Comparison of ENCODE assay signal across 10 mouse cellular contexts in genomic region chr9:106353779-106354178, GRCm38 (mm10). TPM values are rescaled to one million over a fixed set of nuclear protein-coding genes. Genes with fewer than 3 reads are reported as not detected.
A peak's percentile ranks its signal among the peaks of the same experiment; 100 is the strongest.
DNase-seq lines count a peak whose midpoint lies in the region; ATAC-seq and TF ChIP-seq lines count a peak whose summit lies in the region.
"Had no signal": no experiment of that assay in that cellular context is flagged by ENCODE, and none has a peak within 500 bp of the region (broad histone marks: within the 10 kb centered on the region; RNA-seq: fewer than 3 reads in every experiment).

No protein-coding gene starts in this region.

- peaks cover 32% of the 10 kb centered on the region for H3K4me1 ChIP-seq in kidney, embryonic 14.5 days (ENCODE audit: control insufficient read depth, insufficient read depth, low read length)
- H3K4me1 ChIP-seq in limb, embryonic 13.5 days = peaks cover 99% of the 10 kb centered on the region
- no peaks in the 10 kb centered on the region for H3K4me1 ChIP-seq in thymus, adult 2 months (replicated peaks; ENCODE audit: control insufficient read depth, insufficient read depth, low read length)

- no peak overlapping the region for H3K4me2 ChIP-seq in kidney, embryonic 14.5 days (replicated peaks; ENCODE audit: low read depth, low read length)
- H3K4me2 ChIP-seq in limb, embryonic 13.5 days (replicated peaks) = no peak overlapping the region

- H3K27ac ChIP-seq in kidney, embryonic 14.5 days (ENCODE audit: low read depth, low read length) = no peak overlapping the region
- H3K27ac ChIP-seq in limb, embryonic 13.5 days = peak overlapping the region; percentile 99
- no peak overlapping the region for H3K27ac ChIP-seq in thymus, adult 2 months (ENCODE audit: control insufficient read depth, insufficient read depth, low read length)

- TF ChIP-seq POLR2A in thymus, adult 2 months (IDR thresholded peaks at IDR 0.05; ENCODE audit: control insufficient read depth, extremely low read depth, insufficient read depth, low read length, poor library complexity) = no peak

- peak; percentile 27 for DNase-seq in adrenal gland, postnatal 25 days
- no peak for DNase-seq in adrenal gland, postnatal 14 days
- DNase-seq in kidney, postnatal 10 days = peak; percentile 33
- DNase-seq in Patski (ENCODE audit: low read depth, low spot score) = no peak
- DNase-seq in layer of hippocampus, adult 18-20 months (ENCODE audit: low spot score in 2 of 2) = no peak
- no peak for DNase-seq in thymus, adult 2 months
- DNase-seq: B cell, adult 2 months; kidney, postnatal 4 days had no signal

- H3K36me3 ChIP-seq in kidney, embryonic 14.5 days (ENCODE audit: control insufficient read depth, insufficient read depth, low read length) = no peaks in the 10 kb centered on the region
- no peaks in the 10 kb centered on the region for H3K36me3 ChIP-seq in limb, embryonic 13.5 days
- no peaks in the 10 kb centered on the region for H3K36me3 ChIP-seq in thymus, adult 2 months (ENCODE audit: control insufficient read depth, insufficient read depth, low read length)

- 38% methylated on average over 6 of the region's 6 CpGs for WGBS in kidney, embryonic 14.5 days
- WGBS in limb, embryonic 13.5 days = 24% methylated on average over 6 of the region's 6 CpGs
- 89% methylated on average over 6 of the region's 6 CpGs for WGBS in thymus, adult 2 months

- in situ Hi-C loops in Patski (cut with MboI; ENCODE audit: low pct_unique_long_range_greater_than_20kb) = no loop called here

- H3K9ac ChIP-seq in kidney, embryonic 14.5 days (ENCODE audit: low read depth, low read length) = no peak overlapping the region
- H3K9ac ChIP-seq in limb, embryonic 13.5 days = no peak overlapping the region

- ATAC-seq in kidney, embryonic 14.5 days (ENCODE audit: low FRiP score, low TSS enrichment) = no peak
- peak; percentile 81 for ATAC-seq in Patski
- ATAC-seq in limb, embryonic 13.5 days (ENCODE audit: low FRiP score, low read depth) = no peak

- no peaks in the 10 kb centered on the region for H3K27me3 ChIP-seq in kidney, embryonic 14.5 days (ENCODE audit: control insufficient read depth, insufficient read depth, low read length)
- H3K27me3 ChIP-seq in Patski = no peaks in the 10 kb centered on the region
- H3K27me3 ChIP-seq in limb, embryonic 13.5 days = no peaks in the 10 kb centered on the region
- no peaks in the 10 kb centered on the region for H3K27me3 ChIP-seq in thymus, adult 2 months (ENCODE audit: control insufficient read depth, insufficient read depth, low read length)

- no peak for TF ChIP-seq CTCF in Patski (IDR thresholded peaks at IDR 0.05)
- TF ChIP-seq CTCF in thymus, adult 2 months (IDR thresholded peaks at IDR 0.05; ENCODE audit: borderline replicate concordance, control insufficient read depth, extremely low read depth, insufficient read depth, low read length, poor library complexity) = no peak

- POLR2A ChIA-PET in Patski (lab: Charles Lee) = interaction anchor here (0.8 kb wide), 1 partner anchor 16 kb away, joined by 3 read pairs; no protein-coding TSS in a partner anchor

- no peak overlapping the region for H3K4me3 ChIP-seq in kidney, embryonic 14.5 days (ENCODE audit: low read length)
- H3K4me3 ChIP-seq in limb, embryonic 13.5 days = no peak overlapping the region
- no peak overlapping the region for H3K4me3 ChIP-seq in thymus, adult 2 months (ENCODE audit: control insufficient read depth, insufficient read depth, low read length)

- no peaks in the 10 kb centered on the region for H3K9me3 ChIP-seq in kidney, embryonic 14.5 days (ENCODE audit: control insufficient read depth, low read length)
- H3K9me3 ChIP-seq in limb, embryonic 13.5 days = no peaks in the 10 kb centered on the region

- CTCF ChIA-PET in Patski (lab: Charles Lee) = interaction anchor here (0.8 to 1.4 kb wide), 3 partner anchors 47 to 67 kb away, joined by 3 read pairs; no protein-coding TSS in a partner anchor

RNA-seq across cellular contexts. Expression of gene Dusp7, which starts 14.7 kb away (rescaled TPM):
- 16.7 and 20.6 TPM in 2 replicates for total RNA-seq in adrenal gland, postnatal 25 days (2021)
- 21.1 and 26.0 TPM in 2 replicates for total RNA-seq in adrenal gland, postnatal 14 days (2021)
- polyA plus RNA-seq in kidney, embryonic 14.5 days (2014; fragmentation: Nextera tagmentation; extraction: Ambion mirVana) = 25.5 and 26.3 TPM in 2 replicates
- polyA plus RNA-seq in Patski (2021) = 13.6 TPM
- 40.5 and 41.1 TPM in 2 replicates for polyA plus RNA-seq in limb, embryonic 13.5 days (2015; fragmentation: Nextera tagmentation; extraction: Ambion mirVana)
- total RNA-seq in layer of hippocampus, adult 18-20 months (2021) = 10 to 100 TPM; 93.0 to 94.6 TPM
- 75.3 and 86.0 TPM in 2 replicates for polyA plus RNA-seq in thymus, adult 2 months (2012; rRNA removed)

Comparison
In these comparisons a context has a peak if more than half of its experiments do, and no peak if none do; other contexts are left out.
1. DNase-seq: peak in adrenal gland, postnatal 25 days (single experiment) and kidney, postnatal 10 days (single experiment); none in adrenal gland, postnatal 14 days (single experiment), Patski (single experiment), layer of hippocampus, adult 18-20 months (0 of 2) and thymus, adult 2 months (single experiment).